Mouse (Mus musculus): Measurements from ENCODE around the gene Rhox1. TPM values are rescaled to one million over a fixed set of nuclear protein-coding genes. Genes with fewer than 3 reads are reported as not detected.
A peak's percentile ranks its signal among the peaks of the same experiment; 100 is the strongest.
"Not testable (repeated sequence)": the region's sequence is repeated elsewhere in the genome, so short reads cannot be mapped to it uniquely, and the experiment has no call there.

Gene Rhox1
- polyA plus RNA-seq (2015; fragmentation: Nextera tagmentation; extraction: Ambion mirVana) = not detected in 2 replicates

DNA sequence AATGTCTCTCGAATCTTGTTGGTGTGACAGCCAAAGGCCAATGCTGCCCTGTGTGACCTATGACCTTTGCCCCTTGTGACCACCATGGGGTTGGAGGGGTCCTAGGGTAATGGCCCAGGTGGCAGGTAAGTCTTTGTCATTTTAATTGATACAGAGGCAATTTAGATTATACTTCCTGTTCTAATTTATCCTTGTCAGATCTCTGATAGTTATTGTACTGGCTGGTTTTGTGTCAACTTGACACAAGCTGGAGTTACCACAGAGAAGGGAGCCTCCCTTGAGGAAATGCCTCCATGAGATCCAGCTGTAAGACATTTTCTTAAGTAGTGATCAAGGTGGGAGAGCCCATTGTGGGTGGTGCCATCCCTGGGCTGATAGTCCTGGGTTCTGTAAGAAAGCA is at the start of gene Rhox1:
Rhox1 (minus strand) TSS at position 101 of the 400 bp plus-strand sequence.
- not testable (repeated sequence) for H3K27ac ChIP-seq (ENCODE audit: low read length); H3K27me3 ChIP-seq (ENCODE audit: control insufficient read depth, insufficient read depth, low read depth, low read length); H3K36me3 ChIP-seq (ENCODE audit: control insufficient read depth, insufficient read depth, low read length); H3K4me2 ChIP-seq (ENCODE audit: low read length); H3K4me3 ChIP-seq (ENCODE audit: low read depth, low read length); H3K9me3 ChIP-seq (replicated peaks; ENCODE audit: control insufficient read depth, low read length, poor library complexity, severe bottlenecking); ATAC-seq; H3K9ac ChIP-seq (ENCODE audit: low read depth, low read length); H3K4me1 ChIP-seq (ENCODE audit: control insufficient read depth, insufficient read depth, low read length)
- 79% methylated on average over 1 of the region's 1 CpGs for WGBS

DNA sequence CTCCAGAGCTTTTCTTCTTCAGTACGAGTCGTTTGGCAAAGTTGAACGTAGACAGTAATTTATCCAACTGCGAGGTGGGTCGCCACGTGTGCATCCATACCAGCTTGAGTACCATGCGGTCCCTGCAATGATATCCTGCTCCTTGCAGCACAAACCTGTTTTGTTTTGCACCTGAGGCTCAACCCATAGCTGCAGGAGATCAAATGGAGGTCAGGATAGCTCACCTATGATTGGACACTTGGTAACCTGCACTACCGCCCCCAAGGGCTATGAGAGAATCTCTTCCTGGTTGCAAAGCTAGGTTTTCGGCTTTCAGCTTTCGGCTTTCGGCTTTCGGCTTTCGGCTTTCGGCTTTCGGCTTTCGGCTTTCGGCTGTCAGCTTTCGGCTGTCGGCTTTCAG is 43.0 kb upstream of the Rhox1 start, which contains the start of gene Rhox4a:
Rhox4a (plus strand) TSS at position 301 of the 400 bp plus-strand sequence.
- H3K36me3 ChIP-seq (ENCODE audit: control insufficient read depth, insufficient read depth, low read length); H3K27me3 ChIP-seq (ENCODE audit: control insufficient read depth, insufficient read depth, low read depth, low read length); ATAC-seq; H3K4me3 ChIP-seq (ENCODE audit: low read depth, low read length); H3K4me1 ChIP-seq (ENCODE audit: control insufficient read depth, insufficient read depth, low read length); H3K9ac ChIP-seq (ENCODE audit: low read depth, low read length); H3K4me2 ChIP-seq (ENCODE audit: low read length); H3K9me3 ChIP-seq (replicated peaks; ENCODE audit: control insufficient read depth, low read length, poor library complexity, severe bottlenecking); H3K27ac ChIP-seq (ENCODE audit: low read length): not testable (repeated sequence)
- WGBS = 95% methylated on average over 8 of the region's 19 CpGs

DNA sequence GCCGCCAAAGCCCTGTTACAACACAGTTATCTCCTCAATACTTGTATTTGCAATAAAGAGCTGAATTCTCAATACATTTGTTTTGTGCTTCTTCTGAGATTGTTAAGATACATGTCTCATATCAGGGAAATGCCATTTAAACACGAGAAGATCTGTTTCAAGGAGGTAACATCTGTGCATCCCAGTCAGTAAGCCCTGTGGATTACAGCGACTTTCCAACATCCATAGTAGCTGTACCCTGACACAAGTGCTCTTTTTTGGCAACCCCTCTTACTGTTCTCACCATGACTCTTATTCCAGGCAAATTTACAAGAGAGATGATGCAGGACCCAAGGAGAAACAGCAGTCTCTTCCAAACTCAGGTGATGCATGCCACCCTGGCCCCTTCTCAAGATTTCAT is 27.6 kb upstream of the Rhox1 start, which contains the start of gene Rhox3a:
Rhox3a (plus strand) TSS at position 301 of the 400 bp plus-strand sequence.
- H3K4me2 ChIP-seq (ENCODE audit: low read length); H3K9ac ChIP-seq (ENCODE audit: low read depth, low read length); H3K27me3 ChIP-seq (ENCODE audit: control insufficient read depth, insufficient read depth, low read depth, low read length); H3K27ac ChIP-seq (ENCODE audit: low read length); H3K36me3 ChIP-seq (ENCODE audit: control insufficient read depth, insufficient read depth, low read length); H3K9me3 ChIP-seq (replicated peaks; ENCODE audit: control insufficient read depth, low read length, poor library complexity, severe bottlenecking); ATAC-seq; H3K4me3 ChIP-seq (ENCODE audit: low read depth, low read length); H3K4me1 ChIP-seq (ENCODE audit: control insufficient read depth, insufficient read depth, low read length): not testable (repeated sequence)
- no CpG with 5 or more reads among the region's 3 CpGs for WGBS

DNA sequence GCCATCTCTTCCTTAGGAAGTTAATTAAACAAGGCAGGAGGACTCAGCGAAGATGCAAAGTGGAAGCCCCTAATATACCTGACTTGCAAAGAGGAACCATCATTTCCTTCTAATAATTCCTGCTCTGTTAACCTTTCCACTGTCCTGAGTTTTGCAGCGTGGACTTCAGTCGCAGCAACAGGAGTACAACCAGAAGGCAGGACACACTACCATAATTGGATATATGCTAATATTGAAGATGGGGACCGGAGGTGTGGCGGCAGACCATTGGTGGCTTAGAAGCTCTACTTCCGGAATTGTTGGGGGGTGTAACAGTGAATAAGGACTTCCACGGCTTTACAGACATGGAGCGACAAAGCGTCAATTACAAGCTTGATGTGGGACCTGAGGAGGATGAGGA is 22.6 kb upstream of the Rhox1 start, which contains the start of gene Rhox2a:
Rhox2a (plus strand) TSS at position 301 of the 400 bp plus-strand sequence.
- not testable (repeated sequence) for H3K9ac ChIP-seq (ENCODE audit: low read depth, low read length); ATAC-seq; H3K9me3 ChIP-seq (replicated peaks; ENCODE audit: control insufficient read depth, low read length, poor library complexity, severe bottlenecking); H3K27me3 ChIP-seq (ENCODE audit: control insufficient read depth, insufficient read depth, low read depth, low read length); H3K4me3 ChIP-seq (ENCODE audit: low read depth, low read length); H3K4me2 ChIP-seq (ENCODE audit: low read length); H3K4me1 ChIP-seq (ENCODE audit: control insufficient read depth, insufficient read depth, low read length); H3K36me3 ChIP-seq (ENCODE audit: control insufficient read depth, insufficient read depth, low read length); H3K27ac ChIP-seq (ENCODE audit: low read length)
- WGBS = no CpG with 5 or more reads among the region's 9 CpGs

DNA sequence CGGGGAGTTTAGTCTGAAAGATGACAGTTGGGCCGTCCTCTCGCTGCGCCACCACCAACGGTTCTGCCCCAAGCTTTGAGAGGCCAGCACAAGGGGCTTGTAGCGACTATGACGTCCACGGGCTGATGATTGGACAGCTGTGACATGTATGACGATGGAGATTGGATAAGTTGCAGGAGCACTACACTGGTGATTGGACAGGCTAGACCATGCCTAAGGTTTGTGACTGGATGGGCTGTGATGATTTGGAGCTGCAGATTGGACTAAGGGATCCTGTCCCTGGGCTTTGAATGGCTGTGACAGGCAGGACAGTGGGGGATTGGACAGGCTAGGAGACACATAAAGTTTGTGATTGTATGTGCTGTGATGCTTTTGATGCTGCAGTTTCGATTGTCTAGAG is 11.1 kb downstream of the Rhox1 start, which contains the start of gene Gm9:
Gm9 (minus strand) TSS at position 101 of the 400 bp plus-strand sequence.
- 86% methylated on average over 10 of the region's 10 CpGs for WGBS
- Histone ChIP-seq H3K4me3 (ENCODE audit: low read depth, low read length) (no peak within 1 kb of the TSS), H3K4me2 (ENCODE audit: low read length) (no peak within 1 kb of the TSS), H3K9me3 (replicated peaks; ENCODE audit: control insufficient read depth, low read length, poor library complexity, severe bottlenecking) (no peaks in the 10 kb centered on the region), H3K27me3 (ENCODE audit: control insufficient read depth, insufficient read depth, low read depth, low read length) (no peaks in the 10 kb centered on the region), H3K9ac (ENCODE audit: low read depth, low read length) (no peak within 1 kb of the TSS), H3K27ac (ENCODE audit: low read length) (no peak within 1 kb of the TSS), H3K4me1 (ENCODE audit: control insufficient read depth, insufficient read depth, low read length) (no peaks in the 10 kb centered on the region), H3K36me3 (ENCODE audit: control insufficient read depth, insufficient read depth, low read length) (no peaks in the 10 kb centered on the region)
- no peak for ATAC-seq

DNA sequence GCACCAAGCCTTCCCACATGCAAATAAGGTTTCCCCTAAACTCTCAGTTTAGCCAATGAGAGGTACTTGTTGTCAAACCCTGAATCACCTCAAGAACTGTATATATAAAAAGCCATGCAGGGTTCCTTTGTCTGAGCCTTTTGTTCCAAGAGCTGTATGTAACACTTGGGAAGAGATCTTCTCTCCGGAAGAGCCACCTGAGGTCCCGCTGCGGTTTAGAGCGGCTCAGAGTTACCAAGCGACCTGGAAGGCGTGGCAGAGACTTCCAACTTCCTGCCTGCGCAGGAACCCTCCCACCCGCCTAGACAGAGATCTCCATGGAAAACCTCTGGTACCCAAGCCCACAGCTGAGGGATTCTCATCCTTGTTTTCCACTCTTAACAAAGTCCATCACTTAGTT is 23.4 kb downstream of the Rhox1 start:
- Histone ChIP-seq H3K27ac (ENCODE audit: low read length) (no peak overlapping the region), H3K9ac (ENCODE audit: low read depth, low read length) (no peak overlapping the region), H3K4me2 (ENCODE audit: low read length) (no peak overlapping the region), H3K4me3 (ENCODE audit: low read depth, low read length) (no peak overlapping the region), H3K36me3 (ENCODE audit: control insufficient read depth, insufficient read depth, low read length) (no peaks in the 10 kb centered on the region), H3K4me1 (ENCODE audit: control insufficient read depth, insufficient read depth, low read length) (no peaks in the 10 kb centered on the region), H3K27me3 (ENCODE audit: control insufficient read depth, insufficient read depth, low read depth, low read length) (no peaks in the 10 kb centered on the region), H3K9me3 (replicated peaks; ENCODE audit: control insufficient read depth, low read length, poor library complexity, severe bottlenecking) (no peaks in the 10 kb centered on the region)
- ATAC-seq = no peak
- WGBS = 65% methylated on average over 8 of the region's 8 CpGs

DNA sequence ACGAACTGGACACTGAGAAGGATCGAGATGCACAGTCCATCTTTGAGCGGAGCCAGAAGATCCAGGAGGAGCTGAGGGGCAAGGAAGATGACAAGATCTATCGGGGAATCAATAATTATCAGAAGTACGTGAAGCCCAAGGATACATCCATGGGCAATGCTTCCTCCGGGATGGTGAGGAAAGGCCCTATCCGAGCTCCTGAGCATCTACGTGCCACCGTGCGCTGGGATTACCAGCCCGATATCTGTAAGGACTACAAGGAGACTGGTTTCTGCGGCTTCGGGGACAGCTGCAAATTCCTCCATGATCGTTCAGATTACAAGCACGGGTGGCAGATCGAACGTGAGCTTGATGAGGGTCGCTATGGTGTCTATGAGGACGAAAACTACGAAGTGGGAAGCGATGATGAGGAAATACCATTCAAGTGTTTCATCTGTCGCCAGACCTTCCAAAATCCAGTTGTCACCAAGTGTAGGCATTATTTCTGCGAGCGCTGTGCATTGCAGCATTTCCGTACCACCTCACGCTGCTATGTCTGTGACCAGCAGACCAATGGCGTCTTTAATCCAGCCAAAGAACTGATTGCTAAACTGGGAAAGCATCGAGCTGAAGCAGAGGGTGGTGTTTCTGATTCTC is 30.2 kb downstream of the Rhox1 start:
- Histone ChIP-seq H3K4me1 (ENCODE audit: control insufficient read depth, insufficient read depth, low read length) (peaks cover 8% of the 10 kb centered on the region), H3K9ac (ENCODE audit: low read depth, low read length) (peak overlapping the region; percentile 68), H3K4me2 (ENCODE audit: low read length) (peak overlapping the region; percentile 57), H3K27ac (ENCODE audit: low read length) (peak overlapping the region; percentile 84), H3K4me3 (ENCODE audit: low read depth, low read length) (peak overlapping the region; percentile 54), H3K9me3 (replicated peaks; ENCODE audit: control insufficient read depth, low read length, poor library complexity, severe bottlenecking) (no peaks in the 10 kb centered on the region), H3K36me3 (ENCODE audit: control insufficient read depth, insufficient read depth, low read length) (no peaks in the 10 kb centered on the region; the same call in 1 of the 2 replicates), H3K27me3 (ENCODE audit: control insufficient read depth, insufficient read depth, low read depth, low read length) (no peaks in the 10 kb centered on the region)
- peak; percentile 52 for ATAC-seq
- 31% methylated on average over 28 of the region's 28 CpGs for WGBS

DNA sequence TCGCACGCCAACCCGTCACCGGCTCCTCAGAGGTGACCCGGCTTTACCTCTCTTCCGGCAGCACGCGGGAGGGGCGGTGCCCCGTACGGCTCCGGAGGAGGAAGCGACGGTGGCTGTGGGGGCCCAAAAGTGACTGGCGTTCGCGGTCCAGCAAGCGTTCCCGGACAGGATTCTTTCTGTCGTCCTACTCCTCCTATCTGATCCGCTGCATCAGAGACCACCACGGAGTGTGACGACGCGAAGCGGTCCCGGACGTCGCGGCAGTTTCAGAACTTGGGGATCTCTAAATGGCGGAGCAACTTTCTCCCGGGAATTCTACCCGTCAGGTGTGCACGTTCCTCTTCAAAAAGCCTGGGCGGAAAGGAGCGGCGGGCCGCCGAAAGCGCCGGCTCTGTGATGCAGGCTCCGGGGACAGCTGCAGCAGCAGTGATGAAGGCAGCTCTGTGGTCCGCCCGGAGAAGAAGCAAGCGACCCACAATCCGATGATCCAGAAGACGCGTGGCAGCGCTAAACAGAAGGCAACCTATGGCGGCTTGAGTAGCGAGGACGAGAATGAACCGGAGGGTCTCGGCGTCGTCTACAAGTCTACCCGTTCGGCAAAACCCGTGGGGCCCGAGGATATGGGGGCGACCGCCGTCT is 30.8 kb downstream of the Rhox1 start, which contains the start of the genes Ndufa1 and Rnf113a1:
Ndufa1 (minus strand) TSS at position 59 of the 639 bp plus-strand sequence.
Rnf113a1 (plus strand) TSS at position 141 of the 639 bp plus-strand sequence.
- H3K4me3 ChIP-seq (ENCODE audit: low read depth, low read length) = peak within 1 kb of the TSS; percentile 54
- H3K27ac ChIP-seq (ENCODE audit: low read length) = peak within 1 kb of the TSS; percentile 84
- no peaks in the 10 kb centered on the region for H3K9me3 ChIP-seq (replicated peaks; ENCODE audit: control insufficient read depth, low read length, poor library complexity, severe bottlenecking)
- 20% methylated on average over 62 of the region's 63 CpGs for WGBS
- no peaks in the 10 kb centered on the region; the same call in 1 of the 2 replicates for H3K36me3 ChIP-seq (ENCODE audit: control insufficient read depth, insufficient read depth, low read length)
- peak; percentile 95 for ATAC-seq
- H3K4me1 ChIP-seq (ENCODE audit: control insufficient read depth, insufficient read depth, low read length) = peaks cover 8% of the 10 kb centered on the region
- peak within 1 kb of the TSS; percentile 57 for H3K4me2 ChIP-seq (ENCODE audit: low read length)
- peak within 1 kb of the TSS; percentile 68 for H3K9ac ChIP-seq (ENCODE audit: low read depth, low read length)
- H3K27me3 ChIP-seq (ENCODE audit: control insufficient read depth, insufficient read depth, low read depth, low read length) = no peaks in the 10 kb centered on the region

DNA sequence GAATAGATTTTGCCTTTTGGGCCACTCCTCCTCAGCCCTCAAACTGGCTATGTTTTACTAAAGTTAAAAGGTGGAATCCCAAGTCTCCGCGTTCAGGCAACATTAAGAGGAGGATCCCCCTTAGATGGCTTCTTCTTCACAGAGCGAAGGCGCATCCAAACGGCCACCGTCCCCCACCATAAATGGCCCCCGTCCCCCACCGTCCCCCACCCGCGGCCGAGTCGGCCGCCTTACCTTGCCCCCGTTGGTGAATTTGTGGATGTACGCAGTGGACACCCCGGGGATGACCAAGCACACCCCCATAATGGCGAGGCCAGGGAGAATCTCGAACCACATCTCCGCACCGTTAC is 31.3 kb downstream of the Rhox1 start:
- no peaks in the 10 kb centered on the region for H3K27me3 ChIP-seq (ENCODE audit: control insufficient read depth, insufficient read depth, low read depth, low read length)
- peak overlapping the region; percentile 84 for H3K27ac ChIP-seq (ENCODE audit: low read length)
- no peaks in the 10 kb centered on the region for H3K9me3 ChIP-seq (replicated peaks; ENCODE audit: control insufficient read depth, low read length, poor library complexity, severe bottlenecking)
- peaks cover 8% of the 10 kb centered on the region for H3K4me1 ChIP-seq (ENCODE audit: control insufficient read depth, insufficient read depth, low read length)
- peak; percentile 68; the same call in 1 of the 2 replicates for ATAC-seq
- peak overlapping the region; percentile 57 for H3K4me2 ChIP-seq (ENCODE audit: low read length)
- H3K9ac ChIP-seq (ENCODE audit: low read depth, low read length) = peak overlapping the region; percentile 68
- 20% methylated on average over 19 of the region's 20 CpGs for WGBS
- H3K4me3 ChIP-seq (ENCODE audit: low read depth, low read length) = peak overlapping the region; percentile 54
- no peaks in the 10 kb centered on the region; the same call in 1 of the 2 replicates for H3K36me3 ChIP-seq (ENCODE audit: control insufficient read depth, insufficient read depth, low read length)

All from midbrain, embryonic 16.5 days (tissue).